Mouse (Mus musculus) heart, adult 2 months (tissue): ENCODE data around the gene Adssl1.

ENCODE experiments used
- CTCF ChIP-seq: fragments of 200-600 bp; IDR thresholded peaks from 2 replicates; pipeline ENCODE4 v1.8.1; 2022; ENCODE audit warnings: antibody characterized with exemption, mild to moderate bottlenecking, moderate library complexity
- EP300 ChIP-seq: fragments of 200-500 bp; IDR thresholded peaks from 2 replicates; pipeline ENCODE4 v1.6.1; 2011; ENCODE audit warnings: low read depth, low read length, control low read depth; ENCODE audit not compliant: insufficient read depth
- POLR2A ChIP-seq: fragments of 200-500 bp; IDR thresholded peaks from 2 replicates; pipeline ENCODE4 v1.6.1; 2011; ENCODE audit warnings: mild to moderate bottlenecking, low read depth, low read length, control low read depth; ENCODE audit not compliant: insufficient read depth

GRCm38 (mm10) chr12:112587125-112588124, 32.4 kb upstream of the Adssl1 start:
- no peak for TF ChIP-seq EP300
- no peak for TF ChIP-seq CTCF
- no peak for TF ChIP-seq POLR2A
